Mouse (Mus musculus) E14TG2a.4 (cell line): ENCODE results near the gene Jpt1.

Experiments
- CTCF ChIP-seq: conservative IDR thresholded peaks from 2 replicates; pipeline ENCODE4 v1.5.1; 2014; ENCODE audit warnings: low read length
- NANOG ChIP-seq: IDR thresholded peaks from 2 replicates; pipeline ENCODE4 v1.6.1; 2014; ENCODE audit warnings: borderline replicate concordance, low read length, mixed read lengths
- POU5F1 ChIP-seq: IDR thresholded peaks from 2 replicates; pipeline ENCODE4 v1.6.1; 2014; ENCODE audit warnings: low read length, borderline replicate concordance

DNA sequence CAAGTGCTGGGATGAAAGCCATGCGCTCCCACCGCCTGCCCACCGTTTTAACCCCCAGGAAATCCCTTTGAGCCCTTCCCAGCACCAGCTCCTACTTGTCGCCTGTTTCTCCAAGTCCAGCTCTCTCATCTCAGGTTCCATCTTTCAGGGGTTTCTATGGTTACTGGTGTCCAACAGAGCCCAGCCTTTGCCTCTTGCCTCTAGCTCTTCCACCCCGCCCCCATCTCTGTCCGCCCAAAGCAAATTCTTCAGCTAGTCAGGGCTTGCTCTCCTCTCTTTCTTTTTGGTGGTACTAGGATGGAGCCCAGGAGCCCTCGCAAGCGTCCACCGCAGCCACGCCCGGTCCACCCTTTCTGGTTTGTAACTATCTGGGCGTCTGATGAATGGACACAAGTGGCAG is 29.0 kb downstream of the Jpt1 start:
- TF ChIP-seq CTCF (no peak), POU5F1 (no peak), NANOG (no peak)
